In the genomic region with DNA sequence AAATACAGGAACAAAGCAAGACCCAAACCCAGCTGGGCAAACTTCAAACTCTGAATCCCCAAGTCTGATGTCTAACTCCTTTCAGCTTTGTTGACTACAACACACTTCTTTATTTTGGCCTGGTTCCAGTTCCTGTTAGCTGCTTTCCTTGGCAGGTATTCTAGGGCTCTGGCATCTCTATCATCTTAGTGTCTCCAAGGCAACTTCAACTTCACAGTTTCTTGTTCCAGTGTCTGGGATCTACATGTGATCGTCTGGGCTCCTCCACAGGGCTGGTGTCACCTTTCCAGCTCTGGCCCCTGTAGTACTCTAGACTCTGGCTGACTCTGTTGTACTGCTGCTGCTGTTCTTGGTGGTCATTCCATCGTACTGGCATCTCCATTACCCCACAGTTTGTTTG, we compare ENCODE assay signal across 25 mouse cellular contexts.
DNase-seq lines count a peak whose midpoint lies in the region; ATAC-seq lines count a peak whose summit lies in the region.
"Had no signal": no experiment of that assay in that cellular context is flagged by ENCODE, and none has a peak within 500 bp of the region (broad histone marks: within the 10 kb centered on the region; RNA-seq: fewer than 3 reads in every experiment).

No protein-coding gene starts in this region.

- 62% methylated on average over 2 of the region's 2 CpGs for WGBS in embryonic facial prominence, embryonic 14.5 days
- WGBS in embryonic facial prominence, embryonic 10.5 days: 82% methylated on average over 2 of the region's 2 CpGs
- WGBS in heart, embryonic 12.5 days: 38% methylated on average over 2 of the region's 2 CpGs
- 56% methylated on average over 2 of the region's 2 CpGs for WGBS in heart, embryonic 10.5 days
- WGBS in heart, embryonic 16.5 days: 39% methylated on average over 2 of the region's 2 CpGs

- no peak overlapping the region for H3K4me2 ChIP-seq in embryonic facial prominence, embryonic 14.5 days (ENCODE audit: low read depth, low read length)
- H3K4me2 ChIP-seq in heart, embryonic 12.5 days: no peak overlapping the region
- no peak overlapping the region for H3K4me2 ChIP-seq in heart, embryonic 16.5 days (ENCODE audit: low read depth, low read length)
- H3K4me2 ChIP-seq: embryonic facial prominence, embryonic 12.5 days; forebrain, embryonic 12.5 days; heart, embryonic 13.5 days; hindbrain, embryonic 12.5 days; hindbrain, embryonic 15.5 days had no signal

- no peak overlapping the region for H3K9ac ChIP-seq in embryonic facial prominence, embryonic 14.5 days (ENCODE audit: low read depth, low read length)
- no peak overlapping the region for H3K9ac ChIP-seq in heart, embryonic 12.5 days
- no peak overlapping the region for H3K9ac ChIP-seq in heart, embryonic 16.5 days (ENCODE audit: low read length)
- H3K9ac ChIP-seq: embryonic facial prominence, embryonic 12.5 days; forebrain, embryonic 12.5 days; forebrain, postnatal 0 days; heart, embryonic 13.5 days; hindbrain, embryonic 12.5 days; hindbrain, embryonic 15.5 days had no signal

- H3K4me1 ChIP-seq in embryonic facial prominence, embryonic 14.5 days (ENCODE audit: control insufficient read depth, insufficient read depth, low read length): no peaks in the 10 kb centered on the region
- H3K4me1 ChIP-seq in embryonic facial prominence, embryonic 10.5 days: no peaks in the 10 kb centered on the region
- no peaks in the 10 kb centered on the region for H3K4me1 ChIP-seq in heart, embryonic 12.5 days (replicated peaks)
- no peaks in the 10 kb centered on the region for H3K4me1 ChIP-seq in heart, embryonic 10.5 days
- H3K4me1 ChIP-seq in heart, embryonic 16.5 days (ENCODE audit: control insufficient read depth, insufficient read depth, low read length): no peaks in the 10 kb centered on the region
- H3K4me1 ChIP-seq: embryonic facial prominence, embryonic 12.5 days; forebrain, embryonic 12.5 days; heart, embryonic 13.5 days; hindbrain, embryonic 12.5 days; hindbrain, embryonic 15.5 days had no signal

- H3K36me3 ChIP-seq in embryonic facial prominence, embryonic 14.5 days (ENCODE audit: control insufficient read depth, insufficient read depth, low read length): no peaks in the 10 kb centered on the region
- no peaks in the 10 kb centered on the region for H3K36me3 ChIP-seq in embryonic facial prominence, embryonic 10.5 days (replicated peaks)
- H3K36me3 ChIP-seq in heart, embryonic 12.5 days: no peaks in the 10 kb centered on the region
- no peaks in the 10 kb centered on the region for H3K36me3 ChIP-seq in heart, embryonic 10.5 days
- H3K36me3 ChIP-seq in heart, embryonic 16.5 days (ENCODE audit: control insufficient read depth, insufficient read depth): no peaks in the 10 kb centered on the region
- H3K36me3 ChIP-seq: embryonic facial prominence, embryonic 12.5 days; forebrain, embryonic 12.5 days; heart, embryonic 13.5 days; hindbrain, embryonic 12.5 days; hindbrain, embryonic 15.5 days had no signal

- H3K27ac ChIP-seq in embryonic facial prominence, embryonic 14.5 days (replicated peaks; ENCODE audit: low read depth, low read length): no peak overlapping the region
- H3K27ac ChIP-seq in embryonic facial prominence, embryonic 10.5 days (replicated peaks): no peak overlapping the region
- no peak overlapping the region for H3K27ac ChIP-seq in heart, embryonic 12.5 days (ENCODE audit: poor library complexity, severe bottlenecking)
- H3K27ac ChIP-seq in heart, embryonic 10.5 days: no peak overlapping the region
- no peak overlapping the region for H3K27ac ChIP-seq in heart, embryonic 16.5 days (ENCODE audit: low read length)
- H3K27ac ChIP-seq: embryonic facial prominence, embryonic 12.5 days; forebrain, embryonic 12.5 days; gastrocnemius, adult 2 months; heart, embryonic 13.5 days; hindbrain, embryonic 12.5 days; hindbrain, embryonic 15.5 days had no signal

- H3K4me3 ChIP-seq in embryonic facial prominence, embryonic 14.5 days (ENCODE audit: low read depth, low read length): no peak overlapping the region
- no peak overlapping the region for H3K4me3 ChIP-seq in embryonic facial prominence, embryonic 10.5 days
- H3K4me3 ChIP-seq in heart, embryonic 12.5 days: no peak overlapping the region
- no peak overlapping the region for H3K4me3 ChIP-seq in heart, embryonic 10.5 days
- H3K4me3 ChIP-seq in heart, embryonic 16.5 days (ENCODE audit: low read length): no peak overlapping the region
- H3K4me3 ChIP-seq: embryonic facial prominence, embryonic 12.5 days; erythroblast, embryonic 14.5 days; forebrain, embryonic 12.5 days; gastrocnemius, adult 2 months; heart, embryonic 13.5 days; hindbrain, embryonic 12.5 days; hindbrain, embryonic 15.5 days had no signal

- ATAC-seq in embryonic facial prominence, embryonic 14.5 days (ENCODE audit: low read depth): peak; percentile 44; the same call in 1 of the 2 replicates
- ATAC-seq in heart, embryonic 12.5 days (ENCODE audit: insufficient number of reproducible peaks, low FRiP score): peak; percentile 57; the same call in 1 of the 2 replicates
- ATAC-seq in heart, embryonic 16.5 days (replicated peaks; ENCODE audit: extremely low read depth, insufficient read depth, low FRiP score): peak; percentile 23; the same call in 1 of the 2 replicates
- ATAC-seq: activated CD4-positive, CD25-positive, alpha-beta regulatory T cell, adult 4 months; forebrain, postnatal 0 days; intestine, postnatal 0 days had no signal

- peak; percentile 49 for DNase-seq in embryonic facial prominence, embryonic 14.5 days (ENCODE audit: low spot score)
- no peak for DNase-seq in embryonic facial prominence, embryonic 10.5 days (ENCODE audit: low spot score)
- DNase-seq in heart, embryonic 10.5 days (ENCODE audit: low spot score): no peak
- no peak for DNase-seq in heart, adult 8-10 months (ENCODE audit: low spot score)
- peak; percentile 6 for DNase-seq in kidney, postnatal 14 days
- DNase-seq in kidney, adult 18-20 months: no peak
- DNase-seq: adrenal gland, adult 8-10 months; adrenal gland, postnatal 25 days; cerebellum, adult 18-20 months; cerebellum, adult 9-10 months; cerebellum, postnatal 14 days; forebrain, postnatal 0 days; gastrocnemius, adult 2 months; gastrocnemius, postnatal 14 days; heart, adult 11 months had no signal

- no peaks in the 10 kb centered on the region for H3K27me3 ChIP-seq in embryonic facial prominence, embryonic 14.5 days (replicated peaks; ENCODE audit: control insufficient read depth, insufficient read depth, low read length)
- no peaks in the 10 kb centered on the region for H3K27me3 ChIP-seq in embryonic facial prominence, embryonic 10.5 days (replicated peaks; ENCODE audit: low read depth, poor library complexity, severe bottlenecking)
- H3K27me3 ChIP-seq in heart, embryonic 12.5 days (replicated peaks): no peaks in the 10 kb centered on the region
- no peaks in the 10 kb centered on the region for H3K27me3 ChIP-seq in heart, embryonic 10.5 days (ENCODE audit: insufficient read depth, poor library complexity, severe bottlenecking)
- no peaks in the 10 kb centered on the region for H3K27me3 ChIP-seq in heart, embryonic 16.5 days (ENCODE audit: control insufficient read depth, insufficient read depth, low read length)
- H3K27me3 ChIP-seq: embryonic facial prominence, embryonic 12.5 days; forebrain, embryonic 12.5 days; heart, embryonic 13.5 days; hindbrain, embryonic 12.5 days; hindbrain, embryonic 15.5 days had no signal

- no peaks in the 10 kb centered on the region for H3K9me3 ChIP-seq in embryonic facial prominence, embryonic 14.5 days (ENCODE audit: control insufficient read depth, low read length)
- H3K9me3 ChIP-seq in embryonic facial prominence, embryonic 10.5 days: no peaks in the 10 kb centered on the region
- no peaks in the 10 kb centered on the region for H3K9me3 ChIP-seq in heart, embryonic 12.5 days (replicated peaks)
- no peaks in the 10 kb centered on the region for H3K9me3 ChIP-seq in heart, embryonic 10.5 days
- H3K9me3 ChIP-seq in heart, embryonic 16.5 days (replicated peaks; ENCODE audit: control insufficient read depth, low read length): no peaks in the 10 kb centered on the region
- H3K9me3 ChIP-seq: embryonic facial prominence, embryonic 12.5 days; forebrain, embryonic 12.5 days; heart, embryonic 13.5 days; hindbrain, embryonic 12.5 days; hindbrain, embryonic 15.5 days had no signal

Comparison
In these comparisons a context has a peak if more than half of its experiments do, and no peak if none do; other contexts are left out.
1. DNase-seq: peak in embryonic facial prominence, embryonic 14.5 days (single experiment) and kidney, postnatal 14 days (single experiment); none in embryonic facial prominence, embryonic 10.5 days (single experiment), heart, embryonic 10.5 days (single experiment), heart, adult 8-10 months (single experiment) and kidney, adult 18-20 months (single experiment).
2. Peak in every context shown above with its lines, with median percentiles within 50 percentile points of each other: ATAC-seq.